ENCODE assay signal across 22 mouse cellular contexts in genomic region chr14:74929739-74930138, GRCm38 (mm10). TPM values are rescaled to one million over a fixed set of nuclear protein-coding genes. Genes with fewer than 3 reads are reported as not detected.
DNase-seq lines count a peak whose midpoint lies in the region; ATAC-seq and TF ChIP-seq lines count a peak whose summit lies in the region.
"Had no signal": no experiment of that assay in that cellular context is flagged by ENCODE, and none has a peak within 500 bp of the region (broad histone marks: within the 10 kb centered on the region; RNA-seq: fewer than 3 reads in every experiment).

No protein-coding gene starts in this region.

- peaks cover 3% of the 10 kb centered on the region; the same call in 1 of the 2 replicates for H3K36me3 ChIP-seq in spleen, adult 2 months (ENCODE audit: control insufficient read depth, insufficient read depth, low read length)
- H3K36me3 ChIP-seq in liver, embryonic 15.5 days (replicated peaks), result no peaks in the 10 kb centered on the region
- H3K36me3 ChIP-seq: forebrain, embryonic 10.5 days; G1E; heart, embryonic 12.5 days; hindbrain, embryonic 10.5 days had no signal

- TF ChIP-seq CTCF in spleen, adult 2 months (IDR thresholded peaks at IDR 0.05; ENCODE audit: extremely low read depth, insufficient read depth, insufficient read length, insufficient replicate concordance), result no peak

- peaks cover 29% of the 10 kb centered on the region; the same call in 1 of the 2 replicates for H3K4me1 ChIP-seq in spleen, adult 2 months (ENCODE audit: control insufficient read depth, insufficient read depth, insufficient read length)
- H3K4me1 ChIP-seq in liver, embryonic 15.5 days (replicated peaks), result peaks cover 23% of the 10 kb centered on the region

- no peak overlapping the region for H3K4me3 ChIP-seq in spleen, adult 2 months (ENCODE audit: extremely low read depth, insufficient read depth, insufficient read length)
- no peak overlapping the region for H3K4me3 ChIP-seq in liver, embryonic 15.5 days (replicated peaks)
- H3K4me3 ChIP-seq: embryonic facial prominence, embryonic 10.5 days; forebrain, embryonic 10.5 days; heart, adult 2 months; heart, embryonic 12.5 days; hindbrain, embryonic 10.5 days had no signal

- 72% methylated on average over 2 of the region's 2 CpGs for WGBS in spleen, adult 2 months
- 23% methylated on average over 2 of the region's 2 CpGs for WGBS in liver, embryonic 15.5 days (ENCODE audit: insufficient replicate concordance)

- no peak overlapping the region for H3K9ac ChIP-seq in liver, embryonic 15.5 days
- H3K9ac ChIP-seq: heart, embryonic 12.5 days had no signal

- no peaks in the 10 kb centered on the region for H3K27me3 ChIP-seq in spleen, adult 2 months (ENCODE audit: control insufficient read depth, insufficient read depth, low read length)
- no peaks in the 10 kb centered on the region for H3K27me3 ChIP-seq in liver, embryonic 15.5 days
- H3K27me3 ChIP-seq: heart, embryonic 12.5 days had no signal

- no peaks in the 10 kb centered on the region for H3K9me3 ChIP-seq in liver, embryonic 15.5 days (replicated peaks)
- H3K9me3 ChIP-seq: embryonic facial prominence, embryonic 10.5 days; forebrain, embryonic 10.5 days; G1E; hindbrain, embryonic 10.5 days had no signal

- no peak for DNase-seq in spleen, adult 2 months (ENCODE audit: low read depth in 1 of 2, low spot score in 2 of 2)
- DNase-seq in spleen, postnatal 10 days (ENCODE audit: low spot score in 2 of 2), result no peak
- peak; percentile 24 for DNase-seq in c-Kit-positive CD71-positive TER-119-positive erythroid progenitor cells, embryonic 14.5 days (ENCODE audit: low spot score)
- no peak for DNase-seq in right cerebral cortex, postnatal 14 days
- no peak for DNase-seq in kidney, adult 18-20 months
- DNase-seq: adrenal gland, postnatal 10 days; B cell, adult 2 months; cerebellum, adult 18-20 months; cerebellum, adult 9-11 months; cerebellum, postnatal 36 days; gastrocnemius, postnatal 10 days; heart, adult 2 months had no signal

- H3K4me2 ChIP-seq in liver, embryonic 15.5 days, result no peak overlapping the region; the same call in 1 of the 2 replicates
- H3K4me2 ChIP-seq: heart, embryonic 12.5 days had no signal

- peak; percentile 67 for ATAC-seq in liver, embryonic 15.5 days (ENCODE audit: insufficient read depth)
- no peak for ATAC-seq in erythroid progenitor cell, adult 5-6 weeks (replicated peaks; ENCODE audit: low FRiP score, poor library complexity, severe bottlenecking)
- ATAC-seq: forebrain, embryonic 14.5 days; hindbrain, embryonic 16.5 days; inflammation-experienced regulatory T-cells, adult 6 months had no signal

- H3K27ac ChIP-seq in spleen, adult 2 months (ENCODE audit: insufficient read depth, low read length), result peak overlapping the region; percentile 89; the same call in 1 of the 2 replicates
- H3K27ac ChIP-seq in liver, embryonic 15.5 days (replicated peaks), result no peak overlapping the region
- H3K27ac ChIP-seq: embryonic facial prominence, embryonic 10.5 days; forebrain, embryonic 10.5 days; heart, adult 2 months; hindbrain, embryonic 10.5 days had no signal

- TF ChIP-seq POLR2A in spleen, adult 2 months (IDR thresholded peaks at IDR 0.05; ENCODE audit: low read depth, low read length), result no peak

RNA-seq across cellular contexts. Expression of gene Lrch1, which starts 17.9 kb away (rescaled TPM):
- polyA plus RNA-seq in spleen, adult 2 months (2012; rRNA removed), result 11.5 and 15.7 TPM in 2 replicates
- 4.4 and 4.5 TPM in 2 replicates for polyA plus RNA-seq in liver, embryonic 15.5 days (2015; fragmentation: Nextera tagmentation; extraction: Ambion mirVana)
- 6.5 and 16.3 TPM in 2 replicates for total RNA-seq in erythroid progenitor cell, adult 5-6 weeks (2015; ENCODE audit: low replicate concordance)
- 8.3 and 10.5 TPM in 2 replicates for total RNA-seq in erythroid progenitor cell, adult 5-6 weeks (2017; ENCODE audit: low replicate concordance)
- polyA plus RNA-seq: G1E had no signal
